Mouse (Mus musculus) ES-E14 (cell line): ENCODE measurements at regions not wholly inside any gene's neighbourhood (a gene's known extent, or its start where the extent isn't known, plus 50 kb on each side); places are given as distances from the start of the nearest gene placed in this dataset.

Experiments
- CHD2 ChIP-seq: IDR thresholded peaks from 2 replicates; pipeline ENCODE4 v1.6.1; 2014; ENCODE audit warnings: mild to moderate bottlenecking, low read depth, low read length, inconsistent platforms
- MAFK ChIP-seq: IDR thresholded peaks from 2 replicates; pipeline ENCODE4 v1.6.1; 2014; ENCODE audit warnings: mild to moderate bottlenecking, low read depth, low read length, inconsistent platforms; ENCODE audit not compliant: insufficient read depth

GRCm38 (mm10) chr13:101883177-101883576, 115.2 kb upstream of the Pik3r1 start:
- TF ChIP-seq CHD2 = no peak
- no peak for TF ChIP-seq MAFK
